Mouse (Mus musculus): Measurements from ENCODE around the gene Dcp1a.
"Not testable (repeated sequence)": the region's sequence is repeated elsewhere in the genome, so short reads cannot be mapped to it uniquely, and the experiment has no call there.

Gene Dcp1a

DNA sequence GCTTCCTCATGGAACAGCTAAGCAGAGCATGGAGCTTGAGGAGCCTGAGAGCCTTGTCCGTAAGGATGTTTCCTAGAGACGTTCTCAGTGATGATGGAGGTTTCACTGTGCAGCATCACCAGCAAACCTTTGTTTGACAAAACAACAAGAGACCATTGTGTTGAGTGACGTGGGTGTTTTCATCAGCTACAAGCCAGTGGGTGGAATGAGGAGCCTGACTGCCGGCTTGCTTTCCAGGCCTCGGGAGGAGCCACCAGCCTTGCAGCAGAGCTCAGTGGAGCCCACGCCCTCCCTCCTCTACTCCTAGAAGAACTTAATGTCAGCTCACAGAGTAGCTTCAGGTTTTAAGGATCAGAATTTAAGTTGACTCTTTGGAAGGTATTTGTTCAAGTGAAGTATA is 44.0 kb downstream of the Dcp1a start:
- DNase-seq: no peak

DNA sequence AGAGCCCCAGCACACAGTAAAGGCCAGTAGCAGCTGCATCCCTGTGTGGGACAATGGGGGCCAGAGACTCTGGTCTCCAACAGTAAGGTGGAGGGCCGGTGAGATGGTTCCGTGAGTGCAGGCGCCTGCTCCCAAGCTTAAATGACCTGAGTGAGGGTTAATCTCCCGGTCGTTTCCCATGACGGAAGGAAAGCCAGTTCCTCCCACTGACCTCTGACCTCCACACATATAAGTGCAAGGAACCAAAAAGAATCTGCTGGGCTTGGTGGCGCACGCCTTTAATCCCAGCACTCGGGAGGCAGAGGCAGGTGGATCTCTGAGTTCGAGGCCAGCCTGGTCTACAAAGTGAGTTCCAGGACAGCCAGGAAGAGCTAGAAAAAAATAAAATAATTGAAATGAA is 49.1 kb downstream of the Dcp1a start:
- no peak for DNase-seq

DNA sequence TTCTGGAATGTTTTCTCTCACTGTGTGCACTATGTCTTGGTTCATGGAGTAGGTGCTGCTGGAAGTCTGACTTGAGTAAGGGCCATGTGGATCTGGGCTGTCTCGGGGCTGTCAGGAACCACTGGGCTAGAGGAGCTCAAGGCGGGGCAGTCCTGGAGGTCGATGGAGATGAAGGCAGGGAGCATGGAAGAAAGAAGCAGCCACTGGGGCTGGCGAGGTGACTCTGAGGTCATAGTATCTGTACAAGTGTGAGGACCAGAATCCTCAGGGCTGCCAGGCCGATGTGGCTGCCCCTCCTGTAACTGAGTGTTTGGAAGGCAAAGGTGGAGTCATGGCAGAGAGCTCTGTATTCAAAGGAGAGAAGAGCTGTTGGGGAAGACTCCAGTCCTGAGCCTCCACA is 49.6 kb downstream of the Dcp1a start:
- DNase-seq: no peak

DNA sequence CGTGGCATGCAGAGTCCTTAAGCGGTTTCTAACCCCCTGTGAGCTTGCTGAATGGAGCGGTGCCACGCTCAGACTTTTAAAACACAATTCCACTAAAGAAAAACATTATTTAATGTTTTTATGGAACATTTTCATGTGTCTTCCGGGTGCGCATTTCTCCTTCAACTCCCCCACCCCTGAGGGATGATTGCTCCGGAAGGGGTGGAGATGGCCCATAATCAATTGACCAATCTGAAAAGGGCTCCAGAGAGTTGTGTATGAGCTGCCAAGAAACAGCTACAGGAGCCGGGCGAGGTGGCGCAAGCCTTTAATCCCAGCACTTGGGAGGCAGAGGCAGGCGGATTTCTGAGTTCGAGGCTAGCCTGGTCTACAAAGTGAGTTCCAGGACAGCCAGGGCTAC is 50.1 kb downstream of the Dcp1a start:
- DNase-seq: peak; percentile 43

DNA sequence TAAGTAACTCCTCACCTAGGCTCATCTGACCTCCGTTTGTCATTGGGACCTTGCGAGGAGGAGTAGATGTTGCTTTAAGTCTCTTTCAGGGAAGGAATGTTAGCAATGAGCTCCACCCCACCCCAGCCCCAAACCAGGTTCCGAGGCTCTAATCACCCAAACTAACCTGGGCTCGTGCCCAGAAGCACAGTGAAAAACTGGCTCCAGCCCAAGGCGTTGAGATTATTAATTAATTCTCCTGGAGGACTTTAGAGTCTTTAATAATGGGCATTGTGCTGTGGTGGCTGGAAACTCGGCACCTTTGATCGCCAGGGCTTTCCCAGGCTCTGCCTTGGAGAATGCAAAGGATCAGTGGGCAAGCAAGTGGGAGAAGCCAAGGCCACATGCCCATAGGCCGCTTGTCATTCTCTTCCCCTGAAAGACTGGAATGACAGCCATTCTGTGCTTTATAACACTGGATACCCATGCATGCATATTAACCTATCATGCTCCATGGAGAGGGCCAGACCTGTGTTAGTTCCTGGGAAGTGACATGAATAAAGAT is 51.5 kb downstream of the Dcp1a start:
- peak; percentile 84 for DNase-seq

DNA sequence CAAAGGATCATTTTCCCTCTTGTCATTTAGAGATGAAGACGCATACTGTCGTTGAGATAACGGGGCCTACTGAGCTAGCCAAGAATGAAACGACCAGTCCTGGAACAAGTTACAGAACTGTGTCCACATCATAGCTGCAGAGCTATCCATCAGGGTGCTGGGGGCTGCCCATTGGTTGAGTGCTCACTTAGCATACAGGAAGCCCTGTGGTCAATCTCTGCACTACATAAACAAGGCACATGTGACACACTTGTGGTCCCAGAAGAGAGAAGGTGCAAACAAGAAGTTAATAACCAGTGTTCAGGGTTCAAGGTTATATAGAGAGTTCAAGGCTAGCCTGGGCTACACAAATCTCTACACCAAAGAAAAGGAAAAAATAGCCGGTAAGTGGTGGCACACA is 52.1 kb downstream of the Dcp1a start:
- peak; percentile 66 for DNase-seq

DNA sequence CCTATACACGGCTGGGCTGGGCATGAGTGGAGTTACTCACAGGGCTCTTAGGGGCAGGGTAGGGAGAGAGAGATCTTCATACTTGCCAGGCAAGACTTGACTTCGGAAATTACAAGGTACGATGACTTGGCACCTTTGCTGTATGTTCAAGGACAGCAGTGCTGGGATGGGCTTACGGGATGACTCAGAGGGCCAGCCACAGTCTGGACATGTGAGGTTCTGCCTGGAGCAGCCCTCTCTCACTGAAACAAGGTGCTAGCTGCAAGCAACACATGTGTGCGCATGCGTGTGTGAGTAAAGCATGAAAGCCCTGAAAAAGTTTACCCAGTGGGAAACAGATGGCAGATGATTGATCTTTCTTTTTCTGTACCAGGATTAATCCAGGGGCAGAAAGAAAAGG is 52.6 kb downstream of the Dcp1a start:
- DNase-seq: no peak

DNA sequence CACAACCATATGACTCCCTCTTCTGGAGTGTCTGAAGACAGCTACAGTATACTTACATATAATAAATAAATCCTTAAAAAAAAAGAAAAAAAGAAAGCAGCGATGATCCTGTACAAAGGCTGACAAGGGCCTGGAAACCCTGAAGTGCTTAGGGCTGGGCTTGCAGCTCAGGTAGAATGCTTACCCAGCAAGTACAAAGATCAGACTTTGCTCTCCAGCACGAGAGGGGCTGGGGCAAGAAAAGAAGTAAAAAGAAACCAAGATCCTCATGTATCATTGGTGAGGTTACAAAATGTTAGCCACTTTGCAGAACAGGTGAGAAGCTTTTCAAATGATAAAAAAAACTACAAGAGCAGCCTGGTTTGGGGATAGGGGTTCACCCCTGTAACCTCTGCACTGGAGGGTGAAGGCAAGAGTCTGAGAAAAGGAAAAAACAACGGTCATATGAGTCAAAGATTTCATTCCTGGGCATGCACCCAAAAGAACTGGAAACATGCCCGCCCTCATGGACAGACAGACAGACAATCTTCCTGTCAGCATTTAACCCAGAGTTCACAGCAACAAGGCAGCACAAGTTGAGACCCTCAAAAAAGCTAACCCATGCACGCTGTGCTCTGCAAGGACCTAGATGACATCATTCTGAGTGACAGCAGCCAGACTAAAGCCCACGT is 54.6 kb downstream of the Dcp1a start:
- peak; percentile 70 for DNase-seq

DNA sequence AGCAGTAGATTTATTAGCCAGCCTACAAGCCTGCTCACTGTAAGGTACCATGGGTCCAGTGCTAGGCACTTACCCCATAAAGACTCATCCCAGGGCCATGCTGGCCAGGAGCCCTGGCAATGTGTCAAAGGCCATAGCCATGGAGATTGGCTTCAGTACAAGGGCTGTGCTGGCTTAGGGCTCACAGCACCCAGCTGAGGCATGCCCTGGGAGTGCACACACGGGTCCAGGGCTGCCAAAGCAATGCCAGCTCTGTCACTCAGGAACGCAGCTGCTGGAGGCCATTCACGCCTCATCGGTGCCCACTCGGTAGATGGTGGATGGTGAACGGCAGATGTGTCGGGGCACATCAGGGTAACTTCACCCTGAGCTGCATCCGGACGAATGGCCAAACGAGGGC is 62.2 kb downstream of the Dcp1a start:
- DNase-seq: peak; percentile 98

DNA sequence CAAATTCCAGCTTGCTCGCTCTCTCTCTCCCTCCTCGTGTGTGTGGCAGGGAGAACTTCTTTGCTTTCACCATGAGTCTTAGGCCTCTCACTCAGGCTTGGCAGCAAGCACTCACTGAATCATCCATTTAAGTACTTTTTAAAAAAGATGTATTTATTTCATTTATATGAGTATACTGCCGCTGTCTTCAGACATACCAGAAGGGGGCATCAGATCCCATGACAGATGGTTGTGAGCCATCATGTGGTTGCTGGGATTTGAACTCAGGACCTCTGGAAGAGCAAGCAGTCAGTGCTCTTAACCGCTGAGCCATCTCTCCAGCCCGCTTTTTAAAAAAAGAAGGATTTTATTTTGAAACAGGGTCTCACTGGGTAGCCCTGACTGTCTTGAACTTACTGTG is 64.0 kb downstream of the Dcp1a start:
- not testable (repeated sequence) for DNase-seq

DNA sequence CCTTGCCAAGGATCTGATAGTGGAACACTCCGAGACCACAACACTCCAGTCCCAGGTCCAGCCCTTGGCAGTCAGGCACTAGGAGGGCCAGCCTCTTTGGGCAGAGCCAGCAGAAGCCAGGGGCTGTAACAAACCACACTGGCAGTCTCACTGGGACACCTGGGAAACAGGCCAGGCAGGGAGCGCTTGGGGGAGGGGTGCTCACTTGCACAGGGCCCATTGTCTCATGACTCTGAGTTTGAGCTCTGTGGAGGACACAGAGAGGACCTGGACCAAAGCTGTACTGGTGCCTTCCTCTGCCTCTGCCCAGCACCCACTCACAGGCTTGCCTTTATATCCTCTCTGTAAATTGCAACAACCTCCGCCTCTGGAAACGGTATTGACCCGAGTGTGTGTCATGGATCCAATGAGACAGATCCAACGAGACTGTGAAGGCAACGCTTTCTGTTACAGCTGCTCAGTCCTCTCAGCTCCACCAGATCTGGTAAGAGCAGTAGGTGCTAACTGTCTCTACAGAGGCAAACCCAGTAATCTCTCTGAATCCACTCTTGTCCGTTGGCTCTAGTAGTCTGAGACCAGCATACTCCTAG is 68.9 kb downstream of the Dcp1a start, which contains the start of gene Tkt:
Gene Tkt, plus strand, starts transcription at position 229 of the 590 bp plus-strand sequence.
- peak; percentile 99 for DNase-seq

DNA sequence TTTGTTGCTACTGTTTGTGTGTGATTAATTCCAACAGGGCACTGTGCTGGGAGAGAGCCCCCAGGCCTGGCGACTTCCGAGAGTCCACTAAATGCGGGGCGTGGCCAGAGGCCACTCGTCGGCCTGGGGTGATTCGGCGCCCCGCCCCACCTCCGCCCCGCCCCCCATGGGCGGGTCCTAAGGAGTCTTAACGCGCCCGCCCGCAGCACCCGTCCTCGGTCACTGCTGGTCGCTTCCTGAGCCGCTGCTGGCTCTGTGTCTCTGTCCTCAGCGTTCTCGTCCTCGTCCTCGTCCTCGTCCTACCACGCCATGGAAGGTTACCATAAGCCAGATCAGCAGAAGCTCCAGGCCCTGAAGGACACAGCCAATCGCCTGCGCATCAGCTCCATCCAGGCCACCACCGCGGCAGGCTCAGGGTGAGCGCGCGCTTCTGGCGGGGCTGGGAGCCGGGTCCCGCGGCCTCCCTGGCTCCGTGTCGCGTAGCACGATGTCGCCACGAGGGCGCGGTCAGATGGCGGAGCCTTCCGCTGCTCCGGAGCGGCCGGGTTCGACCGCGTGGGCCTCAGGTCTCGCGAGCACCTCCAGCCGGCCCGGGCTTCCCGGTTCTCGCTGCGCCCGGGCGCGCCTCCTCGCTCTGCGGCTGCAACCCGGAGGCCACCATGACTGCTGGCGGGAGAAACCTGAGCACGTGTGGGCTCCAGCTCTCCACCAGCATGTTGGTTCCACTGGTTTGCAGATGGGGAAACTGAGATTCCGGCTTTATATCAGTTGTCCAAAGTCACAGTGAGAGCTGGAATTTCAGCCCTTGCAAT is 69.8 kb downstream of the Dcp1a start:
- DNase-seq: peak; percentile 100

DNA sequence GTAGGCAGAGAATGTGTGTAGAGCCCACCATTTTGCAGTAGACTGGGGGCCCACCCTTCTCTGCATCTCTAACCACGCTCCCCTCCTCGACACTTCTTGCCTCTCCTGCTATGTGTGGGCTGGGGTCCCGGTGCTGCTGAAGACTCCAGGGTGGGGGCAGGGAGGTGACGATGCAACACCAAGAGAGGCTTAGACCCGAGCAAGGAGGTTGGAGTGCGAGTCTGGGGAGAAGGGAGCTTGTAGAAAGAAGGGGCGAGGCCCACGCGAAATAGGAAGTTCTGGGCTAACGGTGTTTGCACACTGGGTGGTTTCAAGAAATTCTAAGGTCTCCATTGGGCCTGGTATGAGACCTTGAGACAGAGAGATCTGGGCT is 70.4 kb downstream of the Dcp1a start:
- peak; percentile 94 for DNase-seq

DNA sequence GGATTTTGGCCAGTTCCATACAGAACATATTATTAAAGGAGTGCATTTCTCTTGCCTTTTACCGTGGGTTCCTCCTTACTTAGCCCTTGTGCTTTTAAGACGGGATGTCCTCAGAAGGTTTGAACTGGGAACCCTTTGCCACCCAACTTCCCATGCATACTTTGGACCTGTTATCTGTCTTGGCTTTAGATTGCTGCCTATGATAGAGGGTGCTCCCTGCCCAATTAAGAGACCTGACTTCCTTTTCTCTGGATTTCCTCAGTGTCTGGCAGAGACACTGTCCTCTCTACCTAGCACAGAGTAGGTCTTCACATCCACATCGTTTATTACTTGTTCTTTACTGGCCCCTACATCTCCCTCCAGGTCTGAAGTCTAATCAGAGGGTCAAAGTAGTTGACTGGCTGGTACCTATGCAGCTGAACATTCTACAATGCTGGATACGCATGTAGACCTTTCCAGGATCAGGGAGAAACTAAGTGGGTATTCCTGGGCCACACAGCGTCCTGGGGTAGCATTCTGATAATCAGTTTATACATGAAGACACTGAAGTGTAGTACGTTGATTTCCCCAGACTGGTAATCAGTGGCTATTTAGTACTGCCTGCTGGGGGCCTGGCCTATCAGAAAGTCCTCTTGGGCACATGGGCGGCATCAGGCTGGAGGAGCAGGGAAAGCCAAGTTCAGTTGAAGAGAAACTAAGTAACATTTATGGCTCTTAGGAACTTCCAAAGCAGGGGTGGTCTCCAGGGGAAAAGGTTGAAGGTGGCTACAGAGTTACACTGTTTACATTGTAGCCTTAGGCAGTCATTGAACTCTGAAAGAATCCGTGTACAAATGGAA is 71.1 kb downstream of the Dcp1a start:
- DNase-seq: no peak

DNA sequence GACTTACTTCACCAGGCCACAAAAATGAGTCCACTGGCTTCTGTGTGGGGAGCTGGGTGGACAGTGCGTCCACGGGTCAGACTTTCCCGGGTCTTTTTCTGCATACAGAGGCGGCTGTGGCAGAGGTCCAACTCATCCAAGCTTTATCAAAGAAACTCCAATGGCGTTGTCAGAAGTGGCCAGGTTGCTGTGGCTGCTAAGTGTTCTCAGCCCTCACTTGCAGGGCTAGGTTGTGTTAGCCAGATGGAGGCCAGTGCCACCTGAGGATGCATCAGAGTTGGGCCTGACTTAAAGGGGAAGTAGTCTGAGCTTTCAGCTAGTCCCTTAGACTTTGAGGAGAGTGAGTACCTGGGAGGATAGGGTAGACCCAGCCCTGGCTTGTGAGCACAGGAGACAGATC is 72.2 kb downstream of the Dcp1a start:
- peak; percentile 92 for DNase-seq

DNA sequence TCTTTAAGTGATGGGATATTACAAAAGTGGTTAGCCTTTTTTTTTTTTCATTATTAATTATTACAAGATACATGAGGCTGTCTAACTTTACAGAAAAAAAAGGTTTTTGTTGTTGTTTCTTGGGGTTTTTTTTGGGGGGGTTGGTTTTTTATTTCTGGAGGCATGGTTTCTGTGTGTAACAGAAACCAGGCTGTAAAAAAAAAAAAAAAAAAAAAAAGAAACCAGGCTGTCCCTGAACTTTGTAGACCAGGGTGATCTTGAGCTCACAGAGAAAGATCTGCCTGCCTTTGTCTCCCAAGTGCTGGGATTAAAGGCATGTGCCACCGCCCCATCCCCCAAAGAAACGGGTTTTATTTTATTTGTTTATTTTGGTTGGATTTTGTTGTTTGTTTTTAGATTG is 72.6 kb downstream of the Dcp1a start:
- DNase-seq: no peak

DNA sequence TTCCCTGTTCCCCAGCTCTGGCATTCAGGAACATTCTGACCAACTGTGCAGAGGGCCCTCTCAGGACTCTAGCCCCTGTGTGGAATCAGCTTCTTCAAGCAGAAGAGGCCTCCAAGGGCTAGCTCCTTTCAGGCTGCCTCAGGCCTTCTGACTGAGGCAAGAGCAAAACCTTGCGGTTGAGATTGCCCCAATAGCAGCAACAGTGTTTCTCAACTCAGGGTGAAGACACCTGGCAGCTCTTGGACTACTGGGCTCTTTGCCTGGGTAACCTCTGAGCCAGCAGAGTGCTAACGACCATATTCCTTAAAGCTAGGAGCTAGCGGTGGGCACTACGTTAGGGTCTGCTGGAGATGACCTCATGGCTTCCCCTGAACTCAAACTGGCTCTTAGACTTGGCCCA is 73.8 kb downstream of the Dcp1a start:
- DNase-seq: no peak

DNA sequence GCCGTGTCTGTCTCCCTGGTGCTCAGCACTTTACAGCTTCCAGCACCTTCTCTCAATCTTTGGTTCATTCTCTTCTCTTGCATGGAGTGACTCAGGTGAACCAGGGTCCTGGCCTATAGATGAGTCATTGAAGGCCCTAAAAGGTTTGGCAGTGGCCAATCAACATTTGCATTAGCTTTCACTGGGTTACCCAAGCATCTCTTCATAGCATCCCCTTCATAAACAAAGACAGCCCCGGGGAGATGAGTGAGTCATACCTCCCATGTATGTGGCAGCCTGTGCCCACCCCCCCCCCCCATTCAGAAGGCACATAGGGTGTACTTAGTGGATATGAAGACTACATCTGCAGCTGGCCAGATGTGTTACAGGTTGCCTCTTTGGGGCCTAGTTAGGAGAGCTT is 77.3 kb downstream of the Dcp1a start:
- DNase-seq: no peak

DNA sequence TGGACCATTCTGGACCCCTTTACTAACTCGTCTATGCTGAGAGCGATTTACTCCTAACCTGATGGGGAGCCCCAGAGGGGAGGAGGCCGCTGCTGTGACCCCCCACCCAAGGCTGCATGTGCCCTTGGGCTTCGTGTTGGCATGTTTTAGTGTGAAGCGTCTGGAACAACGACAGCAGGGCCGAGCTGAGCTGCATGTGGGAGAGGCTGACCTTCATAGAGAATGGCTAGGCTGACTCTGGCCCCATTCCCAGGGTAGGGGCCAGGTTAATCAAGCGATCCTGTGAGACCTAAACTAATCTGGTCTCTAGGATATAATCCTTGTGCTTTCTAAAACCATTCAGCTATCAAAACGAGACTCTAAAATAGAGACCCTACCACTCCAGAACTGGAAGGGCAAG is 78.4 kb downstream of the Dcp1a start:
- DNase-seq: peak; percentile 90

DNA sequence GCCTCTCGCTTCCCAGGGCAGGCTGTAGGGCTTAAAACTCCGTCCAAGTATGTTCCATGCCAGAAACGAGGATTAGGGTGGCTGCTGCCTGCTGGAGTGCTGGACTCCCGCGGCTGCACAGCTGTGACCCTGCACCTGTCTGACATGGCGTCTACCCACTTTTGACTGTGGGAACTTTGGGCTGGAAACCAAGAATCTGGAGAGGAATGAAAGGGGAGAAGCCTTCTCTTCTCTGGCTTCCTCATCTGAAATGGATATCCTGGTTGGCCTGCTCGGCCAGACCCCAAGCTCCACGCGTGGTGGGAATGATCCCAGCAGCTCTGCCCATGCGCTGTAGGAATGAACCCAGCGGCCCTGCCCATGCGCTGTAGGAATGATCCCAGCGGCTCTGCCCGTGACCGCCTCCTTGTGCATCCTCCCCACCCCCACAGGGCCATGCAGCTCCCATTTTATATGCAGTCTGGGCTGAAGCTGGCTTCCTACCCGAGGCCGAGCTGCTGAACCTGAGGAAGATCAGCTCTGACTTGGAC is 80.1 kb downstream of the Dcp1a start:
- DNase-seq: peak; percentile 87

DNA sequence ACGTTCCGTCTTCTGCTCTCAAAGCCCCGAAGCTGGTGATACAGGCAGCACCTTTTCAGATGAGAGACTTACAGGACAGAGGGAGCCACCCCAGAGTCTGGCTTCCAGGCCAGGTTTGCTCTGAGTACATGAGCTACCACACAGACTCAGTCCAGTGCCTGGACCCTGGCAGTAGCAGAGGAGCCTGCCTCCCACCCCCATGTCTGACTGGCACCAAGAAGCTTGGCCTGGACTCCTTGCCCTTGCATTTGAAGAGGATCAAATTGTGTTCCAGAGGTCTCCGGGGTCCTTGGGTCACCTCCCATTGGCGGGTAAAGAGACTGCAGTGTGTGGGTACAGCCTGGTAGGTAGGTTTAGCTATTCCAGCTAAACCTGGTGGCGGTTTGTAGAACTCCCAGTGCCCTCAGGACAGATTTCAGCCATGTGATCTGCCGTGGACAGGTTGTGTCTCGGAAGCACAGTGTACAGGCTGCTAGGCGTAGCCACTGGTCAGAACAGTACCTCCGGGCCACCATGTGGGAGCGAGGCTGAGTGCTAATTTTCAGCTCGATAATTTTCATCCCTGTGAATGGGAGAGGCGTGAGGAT is 81.6 kb downstream of the Dcp1a start:
- peak; percentile 86 for DNase-seq

DNA sequence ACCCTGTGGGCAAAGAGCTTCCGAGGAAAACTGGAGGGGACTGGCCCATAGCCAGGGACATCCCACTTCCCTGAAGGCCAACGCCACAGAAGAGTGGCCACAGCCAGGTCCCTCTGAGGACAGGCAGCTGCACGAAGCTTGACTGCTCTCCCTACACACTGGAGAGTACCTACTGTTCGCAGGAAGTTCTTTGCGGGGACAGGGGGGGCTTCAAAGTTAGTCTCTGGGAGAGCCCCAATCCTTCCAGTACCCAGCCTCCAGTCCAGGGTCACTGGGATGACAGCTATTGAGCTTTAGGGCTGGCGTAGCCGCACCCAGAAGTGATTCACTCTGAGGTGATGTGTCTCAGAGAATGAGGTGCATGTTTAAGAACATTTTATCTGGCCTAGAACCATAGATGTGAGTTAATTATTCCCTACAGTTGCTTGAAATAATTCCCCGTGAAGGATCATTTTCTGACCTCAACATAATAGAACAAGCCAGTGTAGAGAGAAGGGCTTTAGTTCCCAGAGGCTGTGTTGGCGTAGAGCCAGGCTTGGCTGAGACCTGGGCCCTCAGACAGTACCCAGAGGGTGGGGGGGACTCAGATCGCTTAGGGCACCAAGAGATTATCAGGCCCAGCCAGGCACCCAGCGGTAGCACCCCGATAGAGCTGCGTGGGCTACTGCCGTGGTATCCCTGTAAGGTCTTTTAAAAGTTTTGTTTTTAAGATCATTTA is 82.3 kb downstream of the Dcp1a start:
- DNase-seq: peak; percentile 92

Data from heart, adult 11 months (tissue).